Mouse (Mus musculus): ENCODE data around the gene Ncbp2. TPM values are rescaled to one million over a fixed set of nuclear protein-coding genes. Genes with fewer than 3 reads are reported as not detected.
"Not testable (repeated sequence)": the region's sequence is repeated elsewhere in the genome, so short reads cannot be mapped to it uniquely, and the experiment has no call there.

Gene Ncbp2
- polyA plus RNA-seq, 1 experiment from 2014 or later, result 88.3 TPM

GRCm38 (mm10) chr16:31944698-31945255 lies 3.5 kb upstream of the Ncbp2 start:
- Histone ChIP-seq H3K4me3 (replicated peaks; ENCODE audit: low read length) (no peak overlapping the region), H3K9ac (no peak overlapping the region), H3K4me1 (replicated peaks; ENCODE audit: control insufficient read depth, insufficient read depth, low read length) (peaks cover 25% of the 10 kb centered on the region), H3K27me3 (ENCODE audit: control insufficient read depth, insufficient read depth, low read length) (no peaks in the 10 kb centered on the region), H3K9me3 (ENCODE audit: control insufficient read depth, low read length) (no peaks in the 10 kb centered on the region), H3K27ac (no peak overlapping the region), H3K4me2 (replicated peaks) (no peak overlapping the region), H3K36me3 (replicated peaks; ENCODE audit: control insufficient read depth, insufficient read depth) (peaks cover 10% of the 10 kb centered on the region; the same call in 1 of the 2 replicates)
- whole genome bisulfite sequencing, result 91% methylated on average over 12 of the region's 12 CpGs
- ATAC-seq (ENCODE audit: low FRiP score) (no peak), DNase-seq (ENCODE audit: low spot score) (no peak)

- H3K27ac ChIP-seq, result no peak overlapping the region
- DNase-seq (ENCODE audit: low spot score) (no peak), ATAC-seq (ENCODE audit: low FRiP score) (no peak)
- peaks cover 25% of the 10 kb centered on the region for H3K4me1 ChIP-seq (replicated peaks; ENCODE audit: control insufficient read depth, insufficient read depth, low read length)
- peaks cover 10% of the 10 kb centered on the region for H3K36me3 ChIP-seq (replicated peaks; ENCODE audit: control insufficient read depth, insufficient read depth)
- 93% methylated on average over 6 of the region's 6 CpGs for WGBS
- H3K9ac ChIP-seq, result no peak overlapping the region
- no peaks in the 10 kb centered on the region for H3K9me3 ChIP-seq (ENCODE audit: control insufficient read depth, low read length)
- H3K4me3 ChIP-seq (replicated peaks; ENCODE audit: low read length), result no peak overlapping the region
- H3K4me2 ChIP-seq (replicated peaks), result no peak overlapping the region
- H3K27me3 ChIP-seq (ENCODE audit: control insufficient read depth, insufficient read depth, low read length), result no peaks in the 10 kb centered on the region
These were observed 2.9 kb upstream of the Ncbp2 start for GRCm38 (mm10) chr16:31945372-31945771.

- H3K4me3 ChIP-seq (replicated peaks; ENCODE audit: low read length); H3K9me3 ChIP-seq (ENCODE audit: control insufficient read depth, low read length); ATAC-seq (ENCODE audit: low FRiP score); H3K9ac ChIP-seq; H3K36me3 ChIP-seq (replicated peaks; ENCODE audit: control insufficient read depth, insufficient read depth); DNase-seq (ENCODE audit: low spot score); H3K27ac ChIP-seq; H3K27me3 ChIP-seq (ENCODE audit: control insufficient read depth, insufficient read depth, low read length): not testable (repeated sequence)
- Histone ChIP-seq H3K4me1 (replicated peaks; ENCODE audit: control insufficient read depth, insufficient read depth, low read length) (peaks cover 25% of the 10 kb centered on the region), H3K4me2 (replicated peaks) (peak overlapping the region; percentile 84; the same call in 1 of the 2 replicates)
- WGBS, result 91% methylated on average over 6 of the region's 6 CpGs
These were observed 2.3 kb upstream of the Ncbp2 start for GRCm38 (mm10) chr16:31945986-31946385.

GRCm38 (mm10) chr16:31947333-31947732 lies 980 bp upstream of the Ncbp2 start:
- Histone ChIP-seq H3K9ac (peak overlapping the region; percentile 85), H3K4me2 (replicated peaks) (peak overlapping the region; percentile 84), H3K9me3 (ENCODE audit: control insufficient read depth, low read length) (no peaks in the 10 kb centered on the region), H3K27ac (no peak overlapping the region), H3K4me1 (replicated peaks; ENCODE audit: control insufficient read depth, insufficient read depth, low read length) (peaks cover 25% of the 10 kb centered on the region), H3K27me3 (ENCODE audit: control insufficient read depth, insufficient read depth, low read length) (no peaks in the 10 kb centered on the region), H3K4me3 (replicated peaks; ENCODE audit: low read length) (peak overlapping the region; percentile 83), H3K36me3 (replicated peaks; ENCODE audit: control insufficient read depth, insufficient read depth) (peaks cover 18% of the 10 kb centered on the region)
- ATAC-seq (ENCODE audit: low FRiP score) (no peak), DNase-seq (ENCODE audit: low spot score) (no peak)
- WGBS, result 45% methylated on average over 8 of the region's 8 CpGs

DNA sequence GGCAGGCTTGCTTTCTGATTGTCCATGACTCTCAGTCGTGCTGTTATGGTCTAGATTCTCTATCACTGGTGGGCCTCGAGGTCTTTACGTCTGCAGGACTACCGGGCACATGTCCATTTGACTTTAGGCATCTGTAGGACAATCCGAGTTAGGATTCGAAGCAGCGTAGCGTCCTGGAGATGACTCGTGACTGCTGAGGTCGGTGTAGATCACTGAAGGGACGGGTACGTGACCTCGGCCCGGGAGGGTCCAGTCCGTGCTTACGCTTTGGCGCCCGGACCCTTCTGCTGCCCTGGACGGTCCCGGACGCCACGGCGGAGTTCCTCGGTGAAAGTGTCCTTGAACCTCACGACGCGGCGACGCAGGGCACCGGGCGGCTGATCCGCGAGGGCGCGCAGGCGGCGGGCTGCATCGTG lies 404 bp upstream of the Ncbp2 start:
- H3K9me3 ChIP-seq (ENCODE audit: control insufficient read depth, low read length), result no peaks in the 10 kb centered on the region
- ATAC-seq (ENCODE audit: low FRiP score) (no peak), DNase-seq (ENCODE audit: low spot score) (no peak)
- peak overlapping the region; percentile 85 for H3K9ac ChIP-seq
- peak overlapping the region; percentile 89 for H3K27ac ChIP-seq
- H3K4me3 ChIP-seq (replicated peaks; ENCODE audit: low read length), result peak overlapping the region; percentile 83
- under 1% methylated on average over 38 of the region's 38 CpGs for WGBS
- H3K4me1 ChIP-seq (replicated peaks; ENCODE audit: control insufficient read depth, insufficient read depth, low read length), result peaks cover 25% of the 10 kb centered on the region
- peak overlapping the region; percentile 84 for H3K4me2 ChIP-seq (replicated peaks)
- peaks cover 18% of the 10 kb centered on the region for H3K36me3 ChIP-seq (replicated peaks; ENCODE audit: control insufficient read depth, insufficient read depth)
- H3K27me3 ChIP-seq (ENCODE audit: control insufficient read depth, insufficient read depth, low read length), result no peaks in the 10 kb centered on the region

DNA sequence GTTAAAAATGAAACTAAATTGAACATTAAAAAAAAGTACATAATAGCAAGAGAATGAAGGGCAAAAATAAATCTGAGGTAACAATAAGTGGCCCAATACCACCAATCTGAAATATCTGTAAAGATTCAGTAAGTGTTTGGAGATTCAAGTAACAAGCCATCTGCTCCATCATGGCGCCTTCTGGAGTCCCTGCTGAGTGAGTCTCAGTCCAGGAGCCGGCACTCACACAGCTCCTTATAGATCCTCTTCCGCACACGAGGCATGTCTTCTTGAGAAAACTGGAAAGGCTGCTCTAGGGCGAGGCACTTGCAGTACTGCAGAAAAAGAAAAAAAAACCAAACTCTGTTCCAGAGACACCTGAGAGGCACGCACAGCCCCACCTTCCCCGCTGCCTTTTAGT lies 14.9 kb downstream of the Ncbp2 start:
- Histone ChIP-seq H3K27me3 (ENCODE audit: control insufficient read depth, insufficient read depth, low read length) (no peaks in the 10 kb centered on the region), H3K4me2 (replicated peaks) (no peak overlapping the region), H3K9ac (no peak overlapping the region), H3K36me3 (replicated peaks; ENCODE audit: control insufficient read depth, insufficient read depth) (peaks cover 94% of the 10 kb centered on the region), H3K27ac (no peak overlapping the region), H3K4me1 (replicated peaks; ENCODE audit: control insufficient read depth, insufficient read depth, low read length) (no peaks in the 10 kb centered on the region), H3K4me3 (replicated peaks; ENCODE audit: low read length) (no peak overlapping the region), H3K9me3 (ENCODE audit: control insufficient read depth, low read length) (no peaks in the 10 kb centered on the region)
- no peak for DNase-seq (ENCODE audit: low spot score)
- WGBS, result 90% methylated on average over 7 of the region's 7 CpGs
- ATAC-seq (ENCODE audit: low FRiP score), result no peak

DNA sequence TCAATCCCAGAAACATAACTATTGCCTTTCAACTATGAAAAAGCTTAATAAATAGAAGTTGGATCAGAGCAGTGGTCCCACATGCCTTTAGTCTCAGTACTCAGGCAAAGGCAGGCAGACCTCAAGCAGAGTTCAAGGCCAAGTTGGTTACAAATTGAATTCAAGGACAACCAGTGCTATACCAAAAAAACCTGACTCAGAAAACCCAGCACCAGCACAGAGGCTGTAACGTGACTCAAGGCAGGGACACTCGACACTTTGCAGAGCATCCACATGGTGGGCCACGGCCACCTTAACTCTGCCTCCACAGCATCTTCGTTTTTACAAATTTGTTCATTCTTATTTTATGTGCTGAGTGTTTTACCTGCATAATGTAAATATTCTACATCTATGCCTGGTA lies 26.9 kb downstream of the Ncbp2 start:
- Histone ChIP-seq H3K9me3 (ENCODE audit: control insufficient read depth, low read length) (no peaks in the 10 kb centered on the region), H3K9ac (no peak overlapping the region), H3K27ac (no peak overlapping the region), H3K36me3 (replicated peaks; ENCODE audit: control insufficient read depth, insufficient read depth) (peaks cover 79% of the 10 kb centered on the region), H3K27me3 (ENCODE audit: control insufficient read depth, insufficient read depth, low read length) (no peaks in the 10 kb centered on the region), H3K4me3 (replicated peaks; ENCODE audit: low read length) (no peak overlapping the region), H3K4me2 (replicated peaks) (no peak overlapping the region), H3K4me1 (replicated peaks; ENCODE audit: control insufficient read depth, insufficient read depth, low read length) (no peaks in the 10 kb centered on the region)
- WGBS, result 97% methylated on average over 4 of the region's 4 CpGs
- ATAC-seq (ENCODE audit: low FRiP score), result no peak
- DNase-seq (ENCODE audit: low spot score), result no peak

DNA sequence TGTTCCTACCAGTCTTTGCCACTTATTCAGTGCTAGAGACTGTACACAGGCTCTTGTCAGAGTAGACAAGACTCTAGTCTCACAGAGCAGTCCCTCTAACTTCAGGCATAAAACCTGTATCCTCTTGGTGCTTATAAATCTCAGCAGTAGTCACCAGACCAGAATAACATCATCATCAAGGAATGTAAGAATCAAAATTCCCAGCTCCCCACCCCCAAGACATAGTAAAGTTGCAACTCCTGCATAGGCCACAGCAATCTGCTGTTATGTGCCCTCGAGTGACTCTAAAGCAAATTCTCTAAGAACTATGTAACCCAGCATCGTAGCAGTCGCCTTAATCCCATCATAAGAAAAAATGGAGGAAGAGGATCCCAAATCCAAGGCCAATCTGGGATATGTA lies 31.2 kb downstream of the Ncbp2 start:
- H3K27ac ChIP-seq, result no peak overlapping the region
- no peaks in the 10 kb centered on the region for H3K4me1 ChIP-seq (replicated peaks; ENCODE audit: control insufficient read depth, insufficient read depth, low read length)
- WGBS, result 95% methylated on average over 3 of the region's 3 CpGs
- DNase-seq (ENCODE audit: low spot score) (no peak), ATAC-seq (ENCODE audit: low FRiP score) (no peak)
- H3K4me3 ChIP-seq (replicated peaks; ENCODE audit: low read length), result no peak overlapping the region
- H3K27me3 ChIP-seq (ENCODE audit: control insufficient read depth, insufficient read depth, low read length), result no peaks in the 10 kb centered on the region
- H3K4me2 ChIP-seq (replicated peaks), result no peak overlapping the region
- H3K36me3 ChIP-seq (replicated peaks; ENCODE audit: control insufficient read depth, insufficient read depth), result peaks cover 69% of the 10 kb centered on the region
- no peak overlapping the region for H3K9ac ChIP-seq
- no peaks in the 10 kb centered on the region for H3K9me3 ChIP-seq (ENCODE audit: control insufficient read depth, low read length)

GRCm38 (mm10) chr16:31980946-31981345 lies 32.6 kb downstream of the Ncbp2 start:
- ATAC-seq (ENCODE audit: low FRiP score), result no peak
- WGBS, result 76% methylated on average over 5 of the region's 5 CpGs
- Histone ChIP-seq H3K9ac (no peak overlapping the region), H3K4me3 (replicated peaks; ENCODE audit: low read length) (no peak overlapping the region), H3K4me1 (replicated peaks; ENCODE audit: control insufficient read depth, insufficient read depth, low read length) (no peaks in the 10 kb centered on the region), H3K9me3 (ENCODE audit: control insufficient read depth, low read length) (no peaks in the 10 kb centered on the region), H3K36me3 (replicated peaks; ENCODE audit: control insufficient read depth, insufficient read depth) (peaks cover 68% of the 10 kb centered on the region), H3K27me3 (ENCODE audit: control insufficient read depth, insufficient read depth, low read length) (no peaks in the 10 kb centered on the region), H3K27ac (no peak overlapping the region), H3K4me2 (replicated peaks) (no peak overlapping the region)
- no peak for DNase-seq (ENCODE audit: low spot score)

DNA sequence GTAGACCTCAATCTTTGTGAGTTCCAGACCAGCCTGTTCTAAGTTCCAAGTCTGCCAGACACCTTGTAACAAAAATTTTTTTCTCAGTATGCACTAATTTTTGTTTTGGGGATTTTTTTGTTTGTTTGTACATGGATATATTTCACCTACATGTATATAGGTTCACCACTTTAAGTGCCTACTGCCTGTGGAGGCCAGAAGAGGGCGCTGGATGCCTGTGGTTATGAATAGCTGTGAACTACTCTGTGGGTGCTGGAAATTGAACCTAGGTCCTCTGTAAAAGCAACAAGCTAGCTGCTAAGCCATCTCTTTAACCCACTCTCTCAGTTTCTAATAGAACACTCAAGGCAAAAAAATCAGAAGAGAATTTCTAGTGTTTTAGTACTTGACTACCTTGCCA lies 43.7 kb downstream of the Ncbp2 start:
- peaks cover 35% of the 10 kb centered on the region for H3K36me3 ChIP-seq (replicated peaks; ENCODE audit: control insufficient read depth, insufficient read depth)
- H3K27me3 ChIP-seq (ENCODE audit: control insufficient read depth, insufficient read depth, low read length), result no peaks in the 10 kb centered on the region
- 55% methylated on average over 1 of the region's 1 CpGs for WGBS
- H3K4me1 ChIP-seq (replicated peaks; ENCODE audit: control insufficient read depth, insufficient read depth, low read length), result no peaks in the 10 kb centered on the region
- no peak for ATAC-seq (ENCODE audit: low FRiP score)
- DNase-seq (ENCODE audit: low spot score), result no peak
- no peak overlapping the region for H3K9ac ChIP-seq
- no peak overlapping the region for H3K4me3 ChIP-seq (replicated peaks; ENCODE audit: low read length)
- no peak overlapping the region for H3K27ac ChIP-seq
- H3K9me3 ChIP-seq (ENCODE audit: control insufficient read depth, low read length), result no peaks in the 10 kb centered on the region
- no peak overlapping the region for H3K4me2 ChIP-seq (replicated peaks)

Data from hindbrain, embryonic 14.5 days (tissue).